Mouse (Mus musculus): ENCODE measurements around the gene Wdr35. TPM values are rescaled to one million over a fixed set of nuclear protein-coding genes. Genes with fewer than 3 reads are reported as not detected.

The Wdr35 gene
- polyA plus RNA-seq, 1 experiment from 2014 or later: 20.5 TPM

DNA sequence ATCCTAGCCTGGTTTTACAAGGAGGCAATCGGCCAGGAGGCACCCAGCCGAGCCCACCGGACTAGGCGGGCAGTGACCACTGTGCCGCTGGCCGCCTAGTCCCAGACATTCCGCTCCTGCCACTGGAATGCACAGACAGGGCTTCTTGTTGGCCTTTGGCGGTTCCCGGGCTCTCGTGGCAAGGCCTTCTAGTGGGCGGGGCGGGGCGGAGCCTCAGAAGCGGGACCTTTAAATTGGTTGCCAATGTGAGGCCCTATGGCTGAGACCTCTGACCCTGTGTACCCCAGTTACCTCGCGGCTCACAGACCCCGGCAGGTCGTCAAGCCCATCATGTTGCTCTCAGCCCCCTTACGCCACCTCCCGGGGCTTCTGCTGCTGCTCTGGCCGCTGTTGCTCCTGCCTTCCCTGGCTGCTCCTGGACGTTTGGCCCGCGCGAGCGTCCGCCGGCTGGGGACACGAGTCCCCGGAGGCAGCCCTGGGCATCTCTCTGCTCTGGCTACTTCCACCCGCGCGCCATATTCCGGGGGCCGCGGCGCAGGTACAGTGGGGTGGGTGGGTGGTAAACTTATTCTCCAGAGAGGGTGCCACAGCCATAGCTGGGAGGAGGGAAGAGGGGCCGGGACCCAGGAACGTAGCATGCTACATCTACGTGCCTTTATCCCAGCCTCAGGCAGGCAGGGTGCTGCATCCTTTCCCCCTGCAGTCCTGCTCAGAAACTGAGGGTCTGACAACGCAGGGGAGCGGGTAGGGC is 25.8 kb upstream of the Wdr35 start, which contains the start of gene Matn3:
TSS of gene Matn3 (plus strand) at position 216 of the 751 bp plus-strand sequence.
- ATAC-seq (ENCODE audit: low FRiP score): peak; percentile 78
- Histone ChIP-seq H3K9me3 (no peaks in the 10 kb centered on the region), H3K4me3 (peak within 1 kb of the TSS; percentile 49), H3K4me1 (replicated peaks) (peaks cover 11% of the 10 kb centered on the region), H3K27me3 (peaks cover 20% of the 10 kb centered on the region), H3K36me3 (no peaks in the 10 kb centered on the region), H3K9ac (peak within 1 kb of the TSS; percentile 74), H3K27ac (no peak within 1 kb of the TSS), H3K4me2 (peak within 1 kb of the TSS; percentile 96)
- under 1% methylated on average over 42 of the region's 42 CpGs for WGBS

DNA sequence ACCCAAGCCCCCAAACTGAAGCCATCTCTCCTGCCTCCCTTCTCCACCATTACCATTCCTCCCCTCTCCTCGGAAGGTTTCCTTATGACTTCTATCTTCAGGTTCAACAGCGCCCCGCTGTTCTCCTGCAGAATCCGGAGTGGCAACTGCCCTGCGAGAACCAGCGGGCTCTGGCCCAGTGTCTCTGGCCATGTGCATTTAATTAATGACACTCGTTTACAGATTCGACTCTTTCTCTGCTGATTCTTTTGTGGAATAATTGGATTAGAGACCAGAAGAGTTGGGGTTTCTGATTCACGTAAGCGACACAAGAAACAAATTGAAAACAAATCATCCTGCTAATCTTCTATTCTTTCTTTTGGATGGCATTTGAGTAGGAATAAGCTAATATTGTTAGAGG is 20.6 kb upstream of the Wdr35 start:
- H3K27me3 ChIP-seq: peaks cover 18% of the 10 kb centered on the region
- no peak overlapping the region for H3K4me3 ChIP-seq
- H3K9ac ChIP-seq: no peak overlapping the region
- H3K36me3 ChIP-seq: no peaks in the 10 kb centered on the region
- H3K4me1 ChIP-seq (replicated peaks): peaks cover 4% of the 10 kb centered on the region
- H3K9me3 ChIP-seq: no peaks in the 10 kb centered on the region
- ATAC-seq (ENCODE audit: low FRiP score): no peak
- 76% methylated on average over 10 of the region's 10 CpGs for WGBS
- H3K4me2 ChIP-seq: no peak overlapping the region
- H3K27ac ChIP-seq: no peak overlapping the region

DNA sequence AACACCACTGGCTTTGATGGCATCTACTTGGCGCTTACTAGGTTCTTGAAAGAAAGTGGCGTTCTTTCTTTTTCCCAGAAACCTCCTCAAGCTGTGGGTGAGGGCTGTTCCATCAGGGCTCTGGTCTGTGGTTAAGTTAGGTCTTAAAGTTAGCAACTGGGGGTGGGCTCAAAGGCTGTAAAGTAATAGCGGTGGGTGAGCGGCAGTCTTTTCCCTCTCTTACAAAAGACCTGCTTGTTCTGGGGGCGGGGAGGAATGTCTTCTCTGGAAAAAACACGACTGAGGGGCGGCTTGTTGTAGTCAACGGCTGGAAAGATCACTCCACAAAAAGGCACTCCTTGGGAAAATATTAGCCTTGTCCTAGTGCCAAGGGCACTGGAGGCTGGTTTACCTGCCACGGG is 19.5 kb upstream of the Wdr35 start:
- Histone ChIP-seq H3K9me3 (no peaks in the 10 kb centered on the region), H3K9ac (no peak overlapping the region), H3K27me3 (0 out of 2 replicates have a peak, but pooled peaks cover 8% of the 10 kb centered on the region), H3K4me2 (no peak overlapping the region), H3K4me1 (replicated peaks) (no peaks in the 10 kb centered on the region), H3K27ac (no peak overlapping the region), H3K4me3 (no peak overlapping the region), H3K36me3 (no peaks in the 10 kb centered on the region)
- no peak for ATAC-seq (ENCODE audit: low FRiP score)
- WGBS: 40% methylated on average over 9 of the region's 9 CpGs

DNA sequence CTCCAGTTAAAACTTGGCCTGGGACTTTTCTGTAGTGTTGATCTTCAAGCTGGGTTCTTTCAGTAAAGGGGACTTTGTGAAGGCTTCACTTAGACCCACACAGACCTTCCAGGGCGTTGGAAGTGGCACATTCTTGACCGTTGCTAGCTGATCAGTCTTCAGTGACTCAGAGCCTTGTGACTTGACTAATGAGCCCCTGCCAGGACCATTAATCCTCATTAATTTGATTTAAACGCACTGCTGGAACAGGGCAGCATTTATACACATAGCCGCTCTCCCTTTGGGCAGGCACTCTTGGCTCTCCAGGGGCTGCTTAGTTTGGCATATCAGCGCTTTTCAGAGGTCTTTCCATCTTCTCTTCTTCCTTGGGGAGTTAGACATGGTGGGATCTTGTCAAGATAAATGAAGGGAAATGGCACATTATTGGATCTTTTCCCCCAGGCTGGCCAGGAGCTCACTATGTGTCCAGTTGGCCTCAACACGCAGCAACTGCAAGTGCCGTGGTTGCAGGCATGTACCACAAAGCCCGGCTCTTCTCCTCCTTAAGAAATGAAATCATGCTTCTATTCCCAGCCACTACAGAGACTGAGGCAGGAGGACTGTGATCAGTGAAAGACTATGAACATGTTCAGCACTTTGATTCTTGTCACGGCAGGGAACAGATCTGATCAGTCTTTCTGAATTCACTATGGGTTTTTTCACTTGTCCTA is 11.9 kb upstream of the Wdr35 start:
- Histone ChIP-seq H3K4me1 (replicated peaks) (peaks cover 9% of the 10 kb centered on the region), H3K27me3 (no peaks in the 10 kb centered on the region), H3K9ac (no peak overlapping the region), H3K27ac (0 out of 2 replicates have a peak overlapping the region, but pooled peaks have one; percentile 5), H3K4me3 (no peak overlapping the region), H3K4me2 (no peak overlapping the region), H3K36me3 (no peaks in the 10 kb centered on the region), H3K9me3 (no peaks in the 10 kb centered on the region)
- 48% methylated on average over 9 of the region's 9 CpGs for WGBS
- ATAC-seq (ENCODE audit: low FRiP score): peak; percentile 57; the same call in 1 of the 2 replicates

DNA sequence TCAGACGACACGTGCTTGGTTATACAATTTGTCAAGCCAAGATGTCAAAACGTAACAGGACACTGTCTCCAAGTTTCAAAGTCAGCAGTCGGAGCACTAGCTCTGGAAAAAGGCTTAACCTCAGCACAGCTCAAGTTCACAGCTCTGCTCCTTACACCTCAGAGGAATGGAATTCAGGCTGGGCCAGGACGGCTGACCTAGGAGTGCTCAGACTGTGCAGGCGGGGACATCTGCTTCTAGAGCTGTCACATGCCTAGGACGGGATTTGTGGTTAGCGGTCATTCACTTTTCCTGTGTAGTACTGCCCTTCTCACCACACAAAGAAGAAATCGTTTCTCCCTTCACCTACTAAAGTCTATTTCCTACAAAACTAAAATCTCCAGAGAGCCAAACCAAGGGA is 3.9 kb upstream of the Wdr35 start:
- Histone ChIP-seq H3K27me3 (peaks cover 3% of the 10 kb centered on the region), H3K36me3 (no peaks in the 10 kb centered on the region), H3K4me3 (no peak overlapping the region), H3K27ac (no peak overlapping the region), H3K4me1 (replicated peaks) (peaks cover 10% of the 10 kb centered on the region), H3K9me3 (no peaks in the 10 kb centered on the region), H3K9ac (no peak overlapping the region), H3K4me2 (no peak overlapping the region)
- WGBS: 47% methylated on average over 9 of the region's 9 CpGs
- ATAC-seq (ENCODE audit: low FRiP score): no peak

DNA sequence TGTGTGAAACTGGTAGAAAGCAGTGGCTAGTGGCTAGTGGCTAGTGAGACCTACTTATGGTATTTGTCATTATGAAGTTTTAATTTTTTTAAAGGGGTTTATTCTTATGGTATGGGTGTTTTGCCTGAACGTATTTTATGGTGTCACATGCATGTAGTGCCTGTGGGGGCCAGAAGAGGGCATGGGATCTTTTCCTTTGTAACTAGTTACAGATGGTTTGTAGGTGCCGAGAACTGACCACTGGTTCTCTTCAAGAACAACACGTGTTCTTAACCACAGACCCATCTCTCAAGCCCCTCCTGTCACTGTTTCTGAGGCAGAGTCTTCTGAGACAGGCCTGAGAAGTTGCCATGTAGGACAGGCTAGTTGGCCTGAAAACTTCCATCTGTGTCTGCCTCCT is 1.4 kb downstream of the Wdr35 start:
- H3K36me3 ChIP-seq: peaks cover 16% of the 10 kb centered on the region
- peak overlapping the region; percentile 70 for H3K4me3 ChIP-seq
- no peak overlapping the region for H3K27ac ChIP-seq
- H3K27me3 ChIP-seq: peaks cover 3% of the 10 kb centered on the region
- no peaks in the 10 kb centered on the region for H3K9me3 ChIP-seq
- WGBS: 86% methylated on average over 3 of the region's 3 CpGs
- no peak overlapping the region for H3K9ac ChIP-seq
- H3K4me1 ChIP-seq (replicated peaks): peaks cover 15% of the 10 kb centered on the region
- H3K4me2 ChIP-seq: peak overlapping the region; percentile 79
- no peak for ATAC-seq (ENCODE audit: low FRiP score)

DNA sequence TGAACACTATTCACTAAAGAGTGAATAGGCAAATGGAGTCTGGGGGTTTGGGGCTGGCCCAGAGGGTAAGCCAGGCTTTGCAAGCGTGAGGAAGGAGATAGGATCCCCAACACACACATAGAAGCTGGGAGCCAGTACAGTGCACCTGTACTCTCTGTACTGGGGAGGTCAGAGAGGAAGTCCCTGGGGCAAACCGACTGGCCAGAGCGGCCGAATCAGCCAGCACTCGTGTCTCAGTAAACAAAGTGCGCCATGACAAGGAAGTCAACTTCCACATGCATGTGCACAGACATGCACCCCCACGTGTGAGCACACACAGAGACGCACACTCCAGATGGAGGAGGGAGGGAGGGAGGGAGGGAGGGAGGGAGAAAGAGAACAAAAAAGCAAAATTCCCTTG is 19.5 kb downstream of the Wdr35 start:
- Histone ChIP-seq H3K9ac (no peak overlapping the region), H3K27ac (no peak overlapping the region), H3K4me1 (replicated peaks) (no peaks in the 10 kb centered on the region), H3K4me2 (no peak overlapping the region), H3K27me3 (no peaks in the 10 kb centered on the region), H3K4me3 (no peak overlapping the region), H3K9me3 (no peaks in the 10 kb centered on the region), H3K36me3 (peaks cover 25% of the 10 kb centered on the region)
- no peak for ATAC-seq (ENCODE audit: low FRiP score)
- 76% methylated on average over 8 of the region's 8 CpGs for WGBS

DNA sequence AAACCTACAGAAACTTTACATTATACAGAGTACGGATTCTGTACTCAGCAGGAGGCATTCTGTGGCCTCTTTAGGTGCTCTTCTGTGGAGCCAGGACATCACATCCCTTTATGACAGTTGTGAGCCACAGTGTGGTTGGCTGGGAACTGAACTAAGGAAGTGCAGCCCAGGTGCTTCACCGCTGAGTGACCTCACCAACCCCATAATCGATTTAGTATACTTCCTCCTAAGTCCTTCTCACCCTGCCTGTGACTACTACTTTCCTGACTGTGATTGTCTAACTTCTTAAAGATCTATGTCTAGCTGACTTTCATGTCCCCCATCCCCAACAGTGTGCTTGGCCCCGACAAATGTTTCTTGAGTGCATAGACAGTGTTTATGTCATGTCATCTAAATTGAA is 24.6 kb downstream of the Wdr35 start:
- H3K9ac ChIP-seq: no peak overlapping the region
- H3K4me3 ChIP-seq: no peak overlapping the region
- H3K27ac ChIP-seq: no peak overlapping the region
- 92% methylated on average over 4 of the region's 4 CpGs for WGBS
- H3K4me2 ChIP-seq: no peak overlapping the region
- H3K9me3 ChIP-seq: no peaks in the 10 kb centered on the region
- H3K27me3 ChIP-seq: no peaks in the 10 kb centered on the region
- ATAC-seq (ENCODE audit: low FRiP score): no peak
- no peaks in the 10 kb centered on the region for H3K4me1 ChIP-seq (replicated peaks)
- H3K36me3 ChIP-seq: peaks cover 13% of the 10 kb centered on the region

DNA sequence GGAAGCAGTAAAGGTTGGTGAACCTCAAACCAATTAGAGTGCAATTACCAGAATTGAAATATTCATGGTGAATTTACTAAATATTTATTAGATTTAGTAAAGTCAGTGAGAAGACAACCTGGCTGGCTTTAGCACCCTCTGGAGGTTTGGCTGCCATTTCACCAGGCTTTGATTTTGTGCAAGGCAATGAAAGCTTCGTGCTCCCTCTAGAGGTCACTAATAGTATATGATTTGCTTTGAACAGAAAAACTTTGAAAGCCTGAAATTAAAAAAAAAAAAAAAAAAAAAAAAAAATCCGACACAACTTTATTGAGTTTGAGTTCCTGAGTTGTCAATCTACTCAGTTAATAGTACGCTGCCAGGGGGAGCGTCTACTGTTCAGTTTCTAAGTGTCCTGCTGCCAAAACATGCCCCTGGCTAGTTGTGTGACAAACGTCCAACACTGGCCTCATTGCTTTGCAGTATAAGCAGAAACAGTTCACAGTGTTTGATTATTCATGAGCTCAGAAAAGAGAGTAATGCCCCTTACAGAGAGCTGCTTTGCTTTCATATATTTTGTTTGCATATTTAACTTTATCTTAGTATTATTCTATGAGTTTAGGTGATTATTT is 28.5 kb downstream of the Wdr35 start:
- H3K4me1 ChIP-seq (replicated peaks): no peaks in the 10 kb centered on the region
- H3K36me3 ChIP-seq: peaks cover 23% of the 10 kb centered on the region
- no peak overlapping the region for H3K9ac ChIP-seq
- ATAC-seq (ENCODE audit: low FRiP score): no peak
- H3K27ac ChIP-seq: no peak overlapping the region
- no peak overlapping the region for H3K4me2 ChIP-seq
- no peaks in the 10 kb centered on the region for H3K9me3 ChIP-seq
- H3K27me3 ChIP-seq: no peaks in the 10 kb centered on the region
- WGBS: 13% methylated on average over 5 of the region's 5 CpGs
- H3K4me3 ChIP-seq: no peak overlapping the region

DNA sequence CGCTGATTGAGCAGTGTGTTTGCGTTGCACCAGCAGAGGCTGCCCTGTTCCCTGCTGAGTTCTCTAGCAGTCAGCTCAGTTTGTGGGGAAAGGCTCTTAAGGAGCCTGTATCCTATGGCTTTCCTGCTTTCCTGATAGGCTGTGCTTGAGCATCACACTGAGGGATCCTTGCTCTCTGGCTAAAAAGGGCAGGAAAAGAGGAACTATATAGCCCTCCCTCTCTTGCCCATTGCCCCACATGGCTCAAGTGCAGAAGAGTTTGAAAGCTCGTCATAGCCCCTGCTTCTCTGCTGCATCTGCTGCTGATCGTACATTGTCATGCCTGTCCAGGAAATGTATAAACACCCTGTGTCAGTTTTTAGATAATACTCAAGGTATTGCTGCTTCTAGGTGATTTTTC is 33.5 kb downstream of the Wdr35 start:
- Histone ChIP-seq H3K27me3 (no peaks in the 10 kb centered on the region), H3K36me3 (peaks cover 21% of the 10 kb centered on the region), H3K27ac (no peak overlapping the region), H3K4me1 (replicated peaks) (no peaks in the 10 kb centered on the region), H3K4me3 (no peak overlapping the region), H3K4me2 (no peak overlapping the region), H3K9ac (no peak overlapping the region), H3K9me3 (no peaks in the 10 kb centered on the region)
- 68% methylated on average over 4 of the region's 4 CpGs for WGBS
- ATAC-seq (ENCODE audit: low FRiP score): no peak

DNA sequence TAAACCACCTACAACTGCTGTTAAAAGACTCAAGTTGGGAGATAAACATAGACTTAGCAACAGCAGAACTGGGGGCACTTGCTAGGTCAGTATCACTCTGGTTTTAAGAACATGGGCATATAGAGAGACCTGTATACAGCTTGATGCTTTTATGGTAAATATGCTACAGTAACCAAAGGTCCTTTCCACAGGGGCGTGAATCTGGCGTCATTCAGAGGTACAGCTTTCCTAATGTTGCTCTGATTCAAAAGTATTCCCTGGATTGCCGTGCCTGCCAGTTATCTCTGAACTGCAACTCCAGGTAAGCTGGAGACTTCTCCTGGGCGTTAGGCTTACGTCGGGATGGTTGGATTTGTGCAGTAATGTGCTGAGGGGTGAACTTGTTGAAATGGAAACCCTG is 34.1 kb downstream of the Wdr35 start:
- WGBS: 98% methylated on average over 6 of the region's 6 CpGs
- Histone ChIP-seq H3K27ac (no peak overlapping the region), H3K27me3 (no peaks in the 10 kb centered on the region), H3K4me2 (no peak overlapping the region), H3K9ac (no peak overlapping the region), H3K9me3 (no peaks in the 10 kb centered on the region), H3K36me3 (peaks cover 24% of the 10 kb centered on the region), H3K4me1 (replicated peaks) (no peaks in the 10 kb centered on the region), H3K4me3 (no peak overlapping the region)
- ATAC-seq (ENCODE audit: low FRiP score): no peak

DNA sequence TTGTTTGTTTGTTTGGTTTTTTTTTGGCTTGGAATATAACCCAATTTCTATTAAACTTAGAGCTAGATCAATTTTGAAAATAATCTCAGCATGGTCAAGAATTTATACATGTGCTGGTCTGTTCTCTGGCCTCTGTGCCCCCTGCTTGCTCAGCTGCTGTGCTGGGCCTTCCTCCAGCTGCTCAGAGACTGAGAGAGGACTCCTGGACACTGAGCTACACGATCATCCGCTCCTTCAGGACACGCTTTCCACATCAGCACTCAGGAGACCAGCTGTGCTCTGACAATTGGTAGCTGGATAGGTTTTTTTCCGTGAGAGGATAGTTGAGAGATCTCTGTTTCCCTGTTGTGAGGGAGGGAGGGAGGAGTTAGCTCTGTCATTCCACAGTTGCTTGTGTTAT is 36.6 kb downstream of the Wdr35 start:
- peaks cover 26% of the 10 kb centered on the region for H3K36me3 ChIP-seq

More for the DNA sequence above, 36.6 kb downstream of the Wdr35 start:
- Histone ChIP-seq H3K9me3 (no peaks in the 10 kb centered on the region), H3K9ac (no peak overlapping the region), H3K4me3 (no peak overlapping the region), H3K27me3 (no peaks in the 10 kb centered on the region), H3K4me2 (no peak overlapping the region), H3K4me1 (replicated peaks) (no peaks in the 10 kb centered on the region), H3K27ac (no peak overlapping the region)
- no peak for ATAC-seq (ENCODE audit: low FRiP score)
- WGBS: 73% methylated on average over 4 of the region's 4 CpGs

All from hindbrain, embryonic 13.5 days (tissue).